Mouse (Mus musculus): ENCODE data around the gene Cdc34.

- TF ChIP-seq CTCF (IDR thresholded peaks at IDR 0.05; ENCODE audit: low read depth, low read length) = no peak
- TF ChIP-seq POLR2A (IDR thresholded peaks at IDR 0.05; ENCODE audit: borderline replicate concordance, low read depth, low read length) = no peak
Observed at GRCm38 (mm10) chr10:79709307-79709706, 27.3 kb downstream of the Cdc34 start.

Measured in bone marrow macrophage, adult 2 months (primary cell).